7 mouse cellular contexts compared by ENCODE assay signal in genomic region chr19:45717493-45718220, GRCm38 (mm10). TPM values are rescaled to one million over a fixed set of nuclear protein-coding genes. Genes with fewer than 3 reads are reported as not detected.
DNase-seq lines count a peak whose midpoint lies in the region; ATAC-seq and TF ChIP-seq lines count a peak whose summit lies in the region.

No protein-coding gene starts in this region.

- H3K9ac ChIP-seq in intestine, postnatal 0 days (ENCODE audit: low read depth, low read length), result no peak overlapping the region
- no peak overlapping the region for H3K9ac ChIP-seq in liver, embryonic 12.5 days
- peak overlapping the region; percentile 29; the same call in 1 of the 2 replicates for H3K9ac ChIP-seq in neural tube, embryonic 15.5 days (replicated peaks)

- no peaks in the 10 kb centered on the region for H3K4me1 ChIP-seq in intestine, postnatal 0 days (replicated peaks; ENCODE audit: control insufficient read depth, insufficient read depth, low read length)
- H3K4me1 ChIP-seq in liver, embryonic 12.5 days, result peaks cover 7% of the 10 kb centered on the region; the same call in 1 of the 2 replicates
- H3K4me1 ChIP-seq in neural tube, embryonic 15.5 days, result peaks cover 23% of the 10 kb centered on the region

- H3K9me3 ChIP-seq in intestine, postnatal 0 days (ENCODE audit: control insufficient read depth), result no peaks in the 10 kb centered on the region
- H3K9me3 ChIP-seq in liver, embryonic 12.5 days (replicated peaks), result no peaks in the 10 kb centered on the region
- no peaks in the 10 kb centered on the region for H3K9me3 ChIP-seq in neural tube, embryonic 15.5 days (replicated peaks)

- no peaks in the 10 kb centered on the region for H3K27me3 ChIP-seq in intestine, postnatal 0 days (replicated peaks; ENCODE audit: control insufficient read depth, insufficient read depth, low read length)
- peaks cover 40% of the 10 kb centered on the region for H3K27me3 ChIP-seq in liver, embryonic 12.5 days (replicated peaks)
- peaks cover 8% of the 10 kb centered on the region for H3K27me3 ChIP-seq in neural tube, embryonic 15.5 days (replicated peaks)

- H3K27ac ChIP-seq in intestine, postnatal 0 days (ENCODE audit: low read depth, low read length), result no peak overlapping the region
- H3K27ac ChIP-seq in liver, embryonic 12.5 days, result no peak overlapping the region
- peak overlapping the region; percentile 78 for H3K27ac ChIP-seq in neural tube, embryonic 15.5 days (replicated peaks)

- peak; percentile 60 for TF ChIP-seq CTCF in intestine, postnatal 0 days (IDR thresholded peaks at IDR 0.05; ENCODE audit: low read depth)

- no peaks in the 10 kb centered on the region for H3K36me3 ChIP-seq in intestine, postnatal 0 days (ENCODE audit: control insufficient read depth, insufficient read depth)
- H3K36me3 ChIP-seq in liver, embryonic 12.5 days, result no peaks in the 10 kb centered on the region
- H3K36me3 ChIP-seq in neural tube, embryonic 15.5 days, result no peaks in the 10 kb centered on the region

- peak overlapping the region; percentile 14 for H3K4me2 ChIP-seq in intestine, postnatal 0 days (replicated peaks; ENCODE audit: low read depth)
- peak overlapping the region; percentile 32; the same call in 1 of the 2 replicates for H3K4me2 ChIP-seq in liver, embryonic 12.5 days
- peak overlapping the region; percentile 58 for H3K4me2 ChIP-seq in neural tube, embryonic 15.5 days

- H3K4me3 ChIP-seq in intestine, postnatal 0 days (ENCODE audit: low read depth, low read length), result no peak overlapping the region
- no peak overlapping the region for H3K4me3 ChIP-seq in liver, embryonic 12.5 days
- peak overlapping the region; percentile 26 for H3K4me3 ChIP-seq in neural tube, embryonic 15.5 days (replicated peaks)

- WGBS in intestine, postnatal 0 days, result 15% methylated on average over 16 of the region's 16 CpGs
- 23% methylated on average over 16 of the region's 16 CpGs for WGBS in liver, embryonic 12.5 days (ENCODE audit: insufficient replicate concordance)
- WGBS in neural tube, embryonic 15.5 days, result 4% methylated on average over 16 of the region's 16 CpGs

- ATAC-seq in intestine, postnatal 0 days, result no peak
- ATAC-seq in liver, embryonic 12.5 days, result no peak
- peak; percentile 93 for ATAC-seq in neural tube, embryonic 15.5 days (ENCODE audit: low FRiP score)

- peak; percentile 18 for DNase-seq in adrenal gland, adult 8-10 months
- DNase-seq in cerebellum, adult 9-10 months, result peak; percentile 63
- DNase-seq in frontal cortex, postnatal 36 days (ENCODE audit: low spot score in 2 of 2), result peak; percentile 23 to 40
- DNase-seq in spleen, adult 12 weeks (ENCODE audit: low spot score), result no peak

RNA-seq across cellular contexts. Expression of gene Fgf8, which starts 25.1 kb away (rescaled TPM):
- not detected for total RNA-seq in adrenal gland, adult 8-10 months (2022)
- polyA plus RNA-seq in intestine, postnatal 0 days (2015; fragmentation: Nextera tagmentation; extraction: Ambion mirVana), result not detected in 2 replicates
- polyA plus RNA-seq in liver, embryonic 12.5 days (2016; fragmentation: Nextera tagmentation; extraction: Ambion mirVana), result not detected in 2 replicates
- 0.13 and 0.31 TPM in 2 replicates for polyA plus RNA-seq in neural tube, embryonic 15.5 days (2015; fragmentation: Nextera tagmentation; extraction: Ambion mirVana)

RNA-seq across cellular contexts. Expression of gene Npm3, which starts 31.7 kb away (rescaled TPM):
- 10 to 100 TPM; 26.4 to 35.4 (median 29.2) TPM for total RNA-seq in adrenal gland, adult 8-10 months (2022)
- polyA plus RNA-seq in intestine, postnatal 0 days (2015; fragmentation: Nextera tagmentation; extraction: Ambion mirVana), result 8.5 and 9.0 TPM in 2 replicates
- polyA plus RNA-seq in liver, embryonic 12.5 days (2016; fragmentation: Nextera tagmentation; extraction: Ambion mirVana), result 13.7 and 14.8 TPM in 2 replicates
- 7.1 and 9.1 TPM in 2 replicates for polyA plus RNA-seq in neural tube, embryonic 15.5 days (2015; fragmentation: Nextera tagmentation; extraction: Ambion mirVana)

RNA-seq across cellular contexts. Expression of gene Fbxw4, which starts 57.5 kb away (rescaled TPM):
- 10 to 100 TPM; 25.6 to 36.1 (median 30.8) TPM for total RNA-seq in adrenal gland, adult 8-10 months (2022)
- 2.6 and 3.3 TPM in 2 replicates for polyA plus RNA-seq in intestine, postnatal 0 days (2015; fragmentation: Nextera tagmentation; extraction: Ambion mirVana)
- polyA plus RNA-seq in liver, embryonic 12.5 days (2016; fragmentation: Nextera tagmentation; extraction: Ambion mirVana), result 4.3 and 4.6 TPM in 2 replicates
- 8.2 and 8.4 TPM in 2 replicates for polyA plus RNA-seq in neural tube, embryonic 15.5 days (2015; fragmentation: Nextera tagmentation; extraction: Ambion mirVana)
